Mouse (Mus musculus) erythroblast, embryonic 14.5 days (primary cell): Measurements from ENCODE around the gene Adgrb2. TPM values are rescaled to one million over a fixed set of nuclear protein-coding genes. Genes with fewer than 3 reads are reported as not detected.

Experiments used
- H3K27me3 ChIP-seq: 2 replicates; pipeline ENCODE4 v1.6.1; 2012; ENCODE audit warnings: inconsistent platforms; ENCODE audit not compliant: control insufficient read depth
- H3K36me3 ChIP-seq: 2 replicates; pipeline ENCODE4 v1.6.1; 2012; ENCODE audit warnings: mild to moderate bottlenecking, inconsistent platforms; ENCODE audit not compliant: control insufficient read depth
- H3K4me1 ChIP-seq: 2 replicates; pipeline ENCODE4 v1.6.1; 2012; ENCODE audit warnings: inconsistent platforms; ENCODE audit not compliant: control insufficient read depth
- H3K4me3 ChIP-seq: replicated peaks from 2 replicates; pipeline ENCODE3; 2012; ENCODE audit warnings: moderate library complexity, mild to moderate bottlenecking, inconsistent platforms
- H3K9me3 ChIP-seq: 2 replicates; pipeline ENCODE4 v1.6.1; 2012; ENCODE audit warnings: low read length, inconsistent platforms, mixed read lengths; ENCODE audit not compliant: control insufficient read depth
- GATA1 ChIP-seq: IDR thresholded peaks from 2 replicates; pipeline ENCODE4 v1.6.1; 2012; ENCODE audit warnings: low read length, inconsistent platforms, mixed read lengths
- TAL1 ChIP-seq: IDR thresholded peaks from 3 replicates; pipeline ENCODE4 v1.6.1; 2012; ENCODE audit warnings: low read length, inconsistent platforms, mixed read lengths
- polyA plus RNA-seq: library from polyadenylated mRNA; stranded (reverse); fragments of >175 nt; gene quantifications from 2 replicates; pipeline ENCODE4 v1.2.3, GENCODE M21; 2012

Adgrb2 gene
- polyA plus RNA-seq, 1 experiment, result not detected

GRCm38 (mm10) chr4:129970168-129970567, 14.5 kb upstream of the Adgrb2 start:
- Histone ChIP-seq H3K27me3 (peaks cover 18% of the 10 kb centered on the region), H3K4me3 (no peak overlapping the region), H3K36me3 (no peaks in the 10 kb centered on the region), H3K4me1 (no peaks in the 10 kb centered on the region), H3K9me3 (no peaks in the 10 kb centered on the region)
- no peak for TF ChIP-seq TAL1
- no peak for TF ChIP-seq GATA1

GRCm38 (mm10) chr4:129970861-129971260, 13.8 kb upstream of the Adgrb2 start:
- Histone ChIP-seq H3K4me3 (no peak overlapping the region), H3K36me3 (no peaks in the 10 kb centered on the region), H3K27me3 (peaks cover 13% of the 10 kb centered on the region), H3K4me1 (no peaks in the 10 kb centered on the region), H3K9me3 (no peaks in the 10 kb centered on the region)
- TF ChIP-seq TAL1 (no peak), GATA1 (no peak)

GRCm38 (mm10) chr4:129971989-129972388, 12.7 kb upstream of the Adgrb2 start:
- Histone ChIP-seq H3K4me1 (no peaks in the 10 kb centered on the region), H3K27me3 (peaks cover 11% of the 10 kb centered on the region), H3K36me3 (no peaks in the 10 kb centered on the region), H3K9me3 (no peaks in the 10 kb centered on the region), H3K4me3 (no peak overlapping the region)
- TF ChIP-seq GATA1, result no peak

GRCm38 (mm10) chr4:129974285-129974684, 10.4 kb upstream of the Adgrb2 start:
- TF ChIP-seq TAL1, result no peak
- no peak for TF ChIP-seq GATA1

GRCm38 (mm10) chr4:129977256-129977655, 7.4 kb upstream of the Adgrb2 start:
- Histone ChIP-seq H3K9me3 (no peaks in the 10 kb centered on the region), H3K4me1 (peaks cover 5% of the 10 kb centered on the region), H3K27me3 (peaks cover 34% of the 10 kb centered on the region), H3K36me3 (no peaks in the 10 kb centered on the region), H3K4me3 (no peak overlapping the region)
- TF ChIP-seq GATA1, result no peak
- no peak for TF ChIP-seq TAL1

More at GRCm38 (mm10) chr4:129974285-129974684, 10.4 kb upstream of the Adgrb2 start:
- no peaks in the 10 kb centered on the region for H3K36me3 ChIP-seq
- peaks cover 9% of the 10 kb centered on the region for H3K27me3 ChIP-seq
- no peak overlapping the region for H3K4me3 ChIP-seq
- no peaks in the 10 kb centered on the region for H3K9me3 ChIP-seq
- H3K4me1 ChIP-seq, result peaks cover 4% of the 10 kb centered on the region

- Histone ChIP-seq H3K9me3 (no peaks in the 10 kb centered on the region), H3K27me3 (peaks cover 44% of the 10 kb centered on the region), H3K4me1 (peaks cover 5% of the 10 kb centered on the region), H3K4me3 (no peak overlapping the region), H3K36me3 (no peaks in the 10 kb centered on the region)
- TF ChIP-seq GATA1, result no peak
- TF ChIP-seq TAL1, result no peak
Observed at GRCm38 (mm10) chr4:129978227-129978626, 6.4 kb upstream of the Adgrb2 start.

GRCm38 (mm10) chr4:129978930-129979329, 5.7 kb upstream of the Adgrb2 start:
- peaks cover 51% of the 10 kb centered on the region for H3K27me3 ChIP-seq

GRCm38 (mm10) chr4:129981657-129982056, 3.0 kb upstream of the Adgrb2 start:
- Histone ChIP-seq H3K36me3 (no peaks in the 10 kb centered on the region), H3K9me3 (peaks cover 4% of the 10 kb centered on the region; the same call in 1 of the 2 replicates), H3K4me3 (no peak overlapping the region), H3K4me1 (peaks cover 5% of the 10 kb centered on the region), H3K27me3 (peaks cover 75% of the 10 kb centered on the region)
- TF ChIP-seq TAL1 (no peak), GATA1 (no peak)

More at GRCm38 (mm10) chr4:129978930-129979329, 5.7 kb upstream of the Adgrb2 start:
- no peaks in the 10 kb centered on the region for H3K9me3 ChIP-seq
- H3K4me1 ChIP-seq, result peaks cover 5% of the 10 kb centered on the region
- no peaks in the 10 kb centered on the region for H3K36me3 ChIP-seq
- no peak overlapping the region for H3K4me3 ChIP-seq
- TF ChIP-seq TAL1 (no peak), GATA1 (no peak)

- no peaks in the 10 kb centered on the region for H3K36me3 ChIP-seq
- peaks cover 5% of the 10 kb centered on the region for H3K4me1 ChIP-seq
- no peak for TF ChIP-seq TAL1
- peaks cover 85% of the 10 kb centered on the region for H3K27me3 ChIP-seq
- H3K4me3 ChIP-seq, result no peak overlapping the region
- H3K9me3 ChIP-seq, result peaks cover 4% of the 10 kb centered on the region; the same call in 1 of the 2 replicates
Observed at GRCm38 (mm10) chr4:129983046-129983445, 1.6 kb upstream of the Adgrb2 start.
